Mouse (Mus musculus) hindbrain, embryonic 16.5 days (tissue): ENCODE results near the gene Kif26a. TPM values are rescaled to one million over a fixed set of nuclear protein-coding genes. Genes with fewer than 3 reads are reported as not detected.

Experiments used
- ATAC-seq: fragments of 200-750 bp; cut with Nextera tagmentation; 2 replicates; pipeline ENCODE4 v1.8.0; 2017; ENCODE audit warnings: moderate TSS enrichment, moderate library complexity
- H3K27ac ChIP-seq: fragments of 300-500 bp; sonication (generic); 2 replicates; pipeline ENCODE4 v1.5.1; 2014; ENCODE audit warnings: low read depth, mild to moderate bottlenecking, control low read depth, low read length, moderate library complexity
- H3K27me3 ChIP-seq: fragments of 300-500 bp; sonication (generic); replicated peaks from 2 replicates; pipeline ENCODE4 v1.6.1; 2014; ENCODE audit warnings: low read length; ENCODE audit not compliant: control insufficient read depth, insufficient read depth
- H3K36me3 ChIP-seq: fragments of 300-500 bp; sonication (generic); 2 replicates; pipeline ENCODE4 v1.6.1; 2014; ENCODE audit warnings: mild to moderate bottlenecking, low read length, moderate library complexity, mixed read lengths; ENCODE audit not compliant: control insufficient read depth, insufficient read depth
- H3K4me1 ChIP-seq: fragments of 300-500 bp; sonication (generic); 2 replicates; pipeline ENCODE4 v1.6.1; 2014; ENCODE audit warnings: low read depth, low read length; ENCODE audit not compliant: control insufficient read depth, insufficient read depth
- H3K4me2 ChIP-seq: fragments of 300-500 bp; sonication (generic); 2 replicates; pipeline ENCODE4 v1.6.1; 2014; ENCODE audit warnings: mild to moderate bottlenecking, low read length, control low read depth, moderate library complexity
- H3K4me3 ChIP-seq: fragments of 300-500 bp; sonication (generic); 2 replicates; pipeline ENCODE4 v1.5.1; 2014; ENCODE audit warnings: mild to moderate bottlenecking, low read length, control low read depth, moderate library complexity
- H3K9ac ChIP-seq: fragments of 300-500 bp; sonication (generic); 2 replicates; pipeline ENCODE4 v1.6.1; 2014; ENCODE audit warnings: low read depth, mild to moderate bottlenecking, control low read depth, low read length, moderate library complexity
- H3K9me3 ChIP-seq: fragments of 300-500 bp; sonication (generic); 2 replicates; pipeline ENCODE4 v1.6.1; 2014; ENCODE audit warnings: mild to moderate bottlenecking, low read length, moderate library complexity; ENCODE audit not compliant: control insufficient read depth
- WGBS: fragments of 180-500 bp; shearing (Covaris S2); extraction: QIAGEN DNeasy Blood & Tissue Kit; methylation state at CpG from one replicate; pipeline ENCODE4 v1.1.7; 2014; 5-methylcytosine and 5-hydroxymethylcytosine counted together
- microRNA counts: library from miRNA; unstranded; fragments of <30 nt; microRNA quantifications from one replicate; lab custom pipeline; 2016
- microRNA-seq: library from miRNA; unstranded; fragments of <30 nt; microRNA quantifications from one replicate; pipeline ENCODE4, GENCODE M21; 2017
- polyA plus RNA-seq: library from polyadenylated mRNA; unstranded; fragments of >200 nt; fragmentation: Nextera tagmentation; extraction: Ambion mirVana; gene quantifications from 2 replicates; pipeline ENCODE4 v1.2.1, GENCODE M21; 2015

Gene Kif26a
- polyA plus RNA-seq, 1 experiment from 2014 or later, result 2.5 TPM

GRCm38 (mm10) chr12:112230196-112230595, 84.2 kb downstream of the Kif26a start:
- Histone ChIP-seq H3K9ac (no peak overlapping the region), H3K27me3 (no peaks in the 10 kb centered on the region), H3K9me3 (no peaks in the 10 kb centered on the region), H3K4me1 (no peaks in the 10 kb centered on the region; the same call in 1 of the 2 replicates), H3K4me2 (no peak overlapping the region), H3K4me3 (no peak overlapping the region), H3K27ac (no peak overlapping the region), H3K36me3 (no peaks in the 10 kb centered on the region)
- 75% methylated on average over 2 of the region's 2 CpGs for WGBS
- ATAC-seq, result no peak

MicroRNAs within 50 kb of the gene (microRNA counts, 519-probe panel; counts per million panel counts)
- 2,287 counts per million, percentile 52 among the panel's probes with 10 or more counts for microRNA mmu-miR-203 (lab: Ali Mortazavi, UCI)

Small RNA genes lying within 50 kb of the gene (microRNA-seq; reads per million reads assigned to microRNA genes)
- gene Mir203 (618 reads per million, percentile 72 among the genes with 10 or more reads in this experiment), gene Mir3073a (not detected), gene Mir3073b (not detected)

Other genes starting within 250 kb of the Kif26a start
- gene Ppp1r13b, start 238.1 kb upstream of the Kif26a start, polyA plus RNA-seq, result 17.9 and 36.4 TPM in 2 replicates
- 694 and 757 TPM in 2 replicates for gene Atp5mpl, start 179.2 kb upstream of the Kif26a start, polyA plus RNA-seq
- 0.24 and 0.29 TPM in 2 replicates for gene Tdrd9, start 174.6 kb upstream of the Kif26a start, polyA plus RNA-seq
- gene Rd3l, start 164.9 kb upstream of the Kif26a start, polyA plus RNA-seq, result not detected in 2 replicates
- 2.2 and 2.6 TPM in 2 replicates for gene Aspg, start 39.5 kb upstream of the Kif26a start, polyA plus RNA-seq